Mouse (Mus musculus) liver, postnatal 0 days (tissue): Measurements from ENCODE around the gene Camk1.

Experiments used
- CTCF ChIP-seq: sonication (generic); IDR thresholded peaks from 2 replicates; pipeline ENCODE4 v1.5.1; 2016; ENCODE audit warnings: antibody characterized with exemption, low read depth
- EP300 ChIP-seq: IDR thresholded peaks from 2 replicates; pipeline ENCODE4 v1.6.1; 2016; ENCODE audit warnings: antibody characterized with exemption, low read depth, mild to moderate bottlenecking

DNA sequence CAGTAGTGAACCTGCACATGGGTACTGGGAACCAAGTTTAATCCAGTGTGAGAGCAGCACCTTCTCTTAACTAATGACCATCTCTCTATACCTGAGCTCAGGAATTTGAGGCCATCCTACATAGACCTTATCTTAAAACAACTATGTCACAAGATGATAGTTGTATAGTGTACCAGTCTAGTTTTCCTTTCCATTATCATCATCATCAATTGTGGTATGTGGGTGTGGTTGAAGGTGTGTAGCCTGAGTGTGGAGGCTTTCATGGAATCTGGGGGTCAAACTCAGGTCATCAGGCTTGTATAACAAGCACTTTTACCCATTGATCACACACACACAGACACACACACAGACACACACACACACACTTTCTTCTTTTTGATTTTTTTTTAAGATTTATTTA lies 6.8 kb upstream of the Camk1 start:
- no peak for TF ChIP-seq CTCF
- TF ChIP-seq EP300: no peak
